Mouse (Mus musculus) right cerebral cortex, postnatal 36 days (tissue): ENCODE measurements around the gene Chpf.
A peak's percentile ranks its signal among the peaks of the same experiment; 100 is the strongest.

Source experiments
- DNase-seq, 2 experiments: peaks; one replicate each; pipeline ENCODE4 v3.0.0; 2022; ENCODE audit warnings: low spot score in 2 of 2, mixed read lengths in 1 of 2

Gene Chpf

DNA sequence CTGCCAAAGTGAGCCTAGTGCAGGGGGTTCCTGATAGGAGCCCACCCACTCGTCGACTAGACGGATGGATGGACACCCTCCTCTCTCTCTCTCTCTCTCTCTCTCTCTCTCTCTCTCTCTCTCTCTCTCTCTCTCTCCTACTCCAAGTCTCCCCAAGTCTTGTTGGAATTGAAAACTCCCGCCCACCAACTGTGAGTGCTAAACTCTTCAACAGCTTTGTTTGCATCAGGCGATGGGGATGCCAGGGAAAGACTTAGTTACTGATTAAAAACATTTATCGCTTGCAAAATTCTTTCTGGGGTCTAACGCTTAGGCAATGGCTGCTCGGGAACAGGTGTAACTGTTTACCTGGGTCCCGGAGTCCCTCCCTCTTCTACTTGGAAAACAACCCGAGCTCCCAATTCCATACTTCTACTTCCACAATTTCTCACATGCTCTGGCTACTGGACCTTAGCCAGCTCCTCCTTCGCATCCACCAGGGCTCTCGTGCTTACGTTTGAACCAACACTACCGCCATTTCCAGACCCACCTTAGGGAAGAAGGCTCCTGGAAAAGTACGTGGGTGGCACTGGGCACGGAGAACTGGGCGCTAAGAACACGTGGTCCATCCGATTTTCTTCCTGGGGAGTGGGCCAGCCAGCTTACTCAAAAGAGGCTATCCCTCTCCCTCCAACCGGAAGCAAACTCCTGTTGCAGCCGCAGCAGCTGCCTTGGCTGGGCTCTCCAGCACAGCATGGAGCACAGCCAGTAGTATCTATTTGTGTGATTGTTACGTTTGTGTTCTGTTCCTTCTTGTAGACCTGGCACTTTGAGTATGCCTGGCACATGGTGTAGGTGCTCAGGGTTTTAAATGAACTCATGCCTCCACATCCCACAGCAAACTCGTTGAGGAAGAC is 20.1 kb downstream of the Chpf start:
- DNase-seq, result peak; percentile 60 to 64

DNA sequence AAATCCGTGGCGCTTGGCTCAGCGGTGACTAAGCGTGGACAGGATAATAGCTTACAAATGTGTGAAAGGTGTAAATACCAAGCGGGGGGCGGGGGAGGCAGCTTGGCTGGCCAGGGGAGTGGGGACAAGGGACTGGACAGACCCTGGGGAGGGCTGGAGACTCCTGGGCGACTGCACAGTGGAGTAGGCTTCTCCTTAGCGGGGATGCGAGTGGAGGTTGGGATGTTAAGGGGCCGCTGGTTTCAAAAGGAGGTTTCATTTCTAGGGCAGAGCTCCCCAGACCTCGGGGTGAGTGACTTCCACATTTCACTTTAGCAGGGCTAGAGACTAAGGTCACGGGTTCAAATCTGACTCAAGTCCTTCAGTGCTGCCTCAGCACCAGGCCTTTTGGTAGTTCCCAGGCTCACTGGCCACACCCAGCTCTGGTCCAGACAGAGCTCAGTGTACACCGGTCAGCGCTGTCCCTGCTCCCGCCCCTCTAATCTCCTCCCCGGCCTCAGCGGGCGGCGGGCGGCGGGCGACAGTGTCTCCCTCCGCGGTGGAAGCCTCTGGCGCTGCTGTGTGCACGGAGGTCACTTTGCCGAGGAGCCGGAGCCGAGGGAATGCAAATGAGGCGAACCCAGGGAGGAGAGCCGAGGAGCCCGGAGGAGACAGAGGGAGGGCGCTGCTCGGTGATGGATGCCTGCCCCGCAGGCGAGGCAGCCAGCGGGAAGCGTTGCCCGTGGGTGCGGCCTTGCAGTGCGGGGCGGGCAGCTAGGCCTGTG is 20.9 kb downstream of the Chpf start:
- peak in 1 of 2 experiments; percentile 53 for DNase-seq

DNA sequence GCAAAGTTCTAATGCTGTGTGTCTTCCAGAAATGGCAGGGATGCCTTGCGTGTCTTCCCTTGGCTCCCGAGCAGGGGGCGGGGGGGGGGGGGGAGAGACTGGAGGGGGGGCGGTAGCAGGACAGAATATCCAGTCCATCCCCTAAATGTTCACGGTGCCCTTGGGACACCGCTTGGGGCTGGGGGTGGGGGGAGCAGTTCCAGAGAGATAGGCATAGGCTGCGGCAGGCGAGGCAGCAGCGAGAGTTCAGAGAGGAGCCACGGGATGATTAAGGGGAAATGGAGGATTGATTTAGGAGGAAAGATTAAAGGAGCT is 21.4 kb downstream of the Chpf start:
- DNase-seq, result no peak

DNA sequence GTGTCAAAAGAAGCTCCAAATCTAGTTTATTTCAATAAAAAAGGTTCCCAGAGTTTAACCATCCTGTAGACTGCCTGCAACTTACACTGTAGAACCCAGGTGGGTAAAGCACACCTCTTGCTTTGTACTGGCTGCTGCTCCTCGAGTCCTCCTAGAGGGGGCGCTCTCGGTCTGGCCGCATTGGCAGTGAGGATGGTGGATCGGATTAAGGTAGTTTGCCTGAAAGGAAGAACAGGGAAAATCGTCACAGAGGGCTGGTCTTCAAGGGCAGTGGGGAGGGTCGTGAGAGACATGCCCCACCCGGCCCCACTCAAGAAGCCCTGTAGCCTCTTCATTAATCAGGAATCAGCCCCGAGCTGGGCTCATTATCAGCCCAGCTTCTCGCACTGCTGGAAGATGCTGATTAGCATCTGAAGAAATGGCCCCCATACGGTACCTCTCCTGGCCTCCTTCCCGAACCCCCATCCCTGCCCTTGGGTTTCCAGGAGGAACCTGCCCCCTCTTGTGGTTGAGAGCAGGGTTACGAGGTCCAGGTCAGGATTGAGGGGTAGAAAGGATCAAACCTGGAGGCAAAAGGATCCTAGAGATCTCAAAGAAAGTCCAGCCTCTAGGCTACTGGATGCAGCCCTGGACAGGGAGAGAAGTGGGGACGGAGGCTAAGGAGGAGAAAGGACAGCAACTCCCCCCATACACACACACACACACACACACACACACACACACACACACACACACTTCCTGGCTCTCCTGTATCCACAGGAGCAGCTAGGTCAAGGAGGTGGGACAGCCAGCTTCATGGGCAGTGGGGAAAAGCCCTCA is 22.2 kb downstream of the Chpf start:
- DNase-seq, result no peak

DNA sequence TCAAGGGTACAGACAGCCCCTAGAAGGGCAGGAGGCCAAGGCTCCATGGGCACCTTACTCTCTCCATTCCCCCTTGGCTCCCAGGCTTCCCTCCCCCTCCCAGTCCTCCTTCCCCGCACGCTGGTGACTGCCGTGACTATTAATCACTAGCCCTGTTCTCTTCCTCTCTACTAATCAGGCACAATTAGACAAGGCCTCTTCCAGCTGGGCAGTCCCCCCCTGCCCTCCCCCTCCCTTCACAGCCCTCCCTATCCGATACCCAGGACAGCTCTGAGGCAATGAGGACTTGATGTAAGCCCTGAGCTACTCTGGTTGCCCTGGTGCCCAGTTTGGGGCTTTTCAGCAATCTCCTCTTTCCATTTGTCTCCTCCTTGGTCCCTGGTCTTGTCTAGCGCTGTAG is 23.2 kb downstream of the Chpf start:
- DNase-seq, result no peak

DNA sequence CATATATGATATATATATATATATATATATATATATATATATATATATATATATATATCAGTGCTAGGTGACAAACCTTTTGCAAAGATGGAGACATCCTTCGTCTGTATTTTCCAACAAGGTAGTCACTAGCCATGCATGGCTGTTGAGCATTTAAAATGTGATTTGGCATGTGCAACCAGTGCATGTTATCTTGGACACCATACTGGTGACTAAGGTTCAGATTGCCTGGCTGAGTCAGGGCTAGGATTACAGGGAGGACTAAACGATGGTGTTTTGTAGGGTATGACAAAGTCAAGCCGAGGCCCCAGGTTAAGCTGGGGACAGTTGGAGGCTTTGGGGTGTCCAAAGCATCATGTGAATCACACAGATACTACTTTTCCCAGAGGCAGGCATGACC is 23.7 kb downstream of the Chpf start:
- no peak for DNase-seq

DNA sequence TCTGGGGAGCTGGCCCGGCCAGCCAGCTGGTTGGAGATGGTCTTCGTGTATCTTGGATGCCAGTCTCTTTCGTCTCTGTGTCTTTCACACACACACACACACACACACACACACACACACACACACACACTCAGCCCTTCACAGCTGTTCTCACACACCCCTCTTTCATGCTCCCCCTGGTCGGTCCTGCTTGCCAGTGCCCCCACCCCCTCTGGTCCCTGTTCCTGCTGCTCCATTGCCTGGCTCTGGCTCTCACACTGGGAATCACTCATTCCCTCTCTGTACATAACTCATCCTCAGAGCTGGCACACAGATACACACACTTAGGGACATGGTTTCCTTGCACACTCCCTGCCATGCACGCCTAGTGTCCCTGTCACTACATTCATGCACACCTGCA is 27.2 kb downstream of the Chpf start:
- DNase-seq, result no peak

DNA sequence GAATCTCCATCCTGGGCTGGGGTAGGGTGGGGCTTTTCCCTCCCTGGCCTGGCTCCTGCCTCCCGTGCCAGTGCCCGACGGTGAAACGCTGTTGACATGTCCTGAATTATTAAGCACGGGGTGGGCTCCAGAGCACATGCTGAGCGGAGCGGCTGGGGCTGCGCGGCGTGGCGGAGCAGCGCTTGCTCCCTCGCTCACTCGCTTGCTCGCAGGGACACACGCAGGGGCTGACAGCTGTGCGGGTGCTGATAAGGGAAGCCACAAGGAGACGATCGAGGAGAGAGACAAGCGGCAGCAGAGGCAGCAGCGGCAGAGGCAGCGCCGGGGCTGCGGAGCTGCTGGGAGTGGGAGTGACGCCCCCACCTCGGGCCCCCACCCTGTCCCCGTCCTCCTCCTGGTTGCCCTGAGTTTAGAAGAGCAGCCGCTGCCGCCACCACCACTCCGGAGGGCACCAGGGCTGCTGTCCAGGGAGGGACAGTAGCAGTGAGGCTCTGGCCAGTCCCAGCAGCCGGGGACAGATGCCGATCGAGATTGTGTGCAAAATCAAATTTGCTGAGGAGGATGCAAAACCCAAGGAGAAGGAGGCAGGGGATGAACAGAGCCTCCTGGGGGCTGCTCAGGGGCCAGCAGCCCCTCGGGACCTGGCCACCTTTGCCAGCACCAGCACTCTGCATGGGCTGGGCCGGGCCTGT is 28.6 kb downstream of the Chpf start, which contains the start of gene Asic4:
TSS of gene Asic4 (plus strand) at position 123 of the 692 bp plus-strand sequence.
- DNase-seq, result no peak

DNA sequence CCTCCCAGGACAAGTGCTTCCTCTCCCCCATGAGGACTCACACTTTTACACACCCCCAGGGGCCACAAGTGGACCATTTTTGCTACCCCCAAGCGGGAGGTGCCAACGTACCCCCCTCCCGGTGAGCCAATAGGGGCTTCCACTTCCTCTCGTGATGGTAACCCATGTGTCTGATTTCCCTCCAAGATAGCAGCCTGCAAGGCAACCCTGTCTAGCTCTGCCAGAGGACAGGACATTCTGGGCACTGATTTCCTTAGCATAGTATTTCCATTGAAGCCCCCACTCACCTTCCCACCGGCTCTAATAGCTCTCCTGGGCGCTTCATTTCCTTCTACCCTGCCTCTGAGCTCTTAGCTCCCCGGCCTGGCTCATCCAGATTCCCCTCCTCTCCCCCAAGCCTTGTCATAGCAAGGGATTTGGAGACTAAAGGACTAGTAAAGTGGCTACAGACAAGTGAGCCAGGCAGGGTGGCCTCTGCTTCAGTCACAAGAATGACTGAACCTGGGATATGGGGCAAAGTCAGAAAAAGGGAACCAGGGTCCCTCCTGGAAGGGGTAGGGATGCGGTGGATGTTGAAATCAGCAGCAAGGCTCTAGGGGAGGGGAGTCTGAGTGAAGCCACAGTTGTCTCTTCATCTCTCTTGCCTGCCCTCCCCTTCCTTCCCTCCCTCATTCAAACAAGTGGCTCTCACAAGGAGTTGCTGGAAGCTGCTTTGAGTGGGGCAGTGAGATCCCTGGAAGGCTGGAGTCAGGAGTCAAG is 29.6 kb downstream of the Chpf start:
- no peak for DNase-seq

DNA sequence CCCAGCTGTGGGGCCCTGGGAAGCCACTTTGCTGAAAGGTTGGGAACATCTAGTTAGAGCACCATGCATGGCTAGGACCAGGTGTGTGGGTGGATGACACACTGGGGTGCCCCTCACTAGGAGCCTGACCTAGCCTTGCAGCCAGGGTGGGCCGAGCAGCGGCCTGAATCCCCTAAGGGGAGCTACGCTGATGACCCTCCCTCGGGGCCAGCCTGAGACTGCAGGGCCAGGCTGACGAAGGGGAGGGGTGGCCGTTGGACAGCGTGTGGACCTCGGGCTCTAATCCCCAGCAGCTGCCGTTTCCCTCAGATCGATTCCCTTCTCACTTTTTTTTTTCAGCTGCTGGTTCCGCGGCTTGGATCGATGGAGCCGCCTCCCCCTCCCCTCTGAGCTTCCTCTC is 30.2 kb downstream of the Chpf start:
- DNase-seq, result no peak

DNA sequence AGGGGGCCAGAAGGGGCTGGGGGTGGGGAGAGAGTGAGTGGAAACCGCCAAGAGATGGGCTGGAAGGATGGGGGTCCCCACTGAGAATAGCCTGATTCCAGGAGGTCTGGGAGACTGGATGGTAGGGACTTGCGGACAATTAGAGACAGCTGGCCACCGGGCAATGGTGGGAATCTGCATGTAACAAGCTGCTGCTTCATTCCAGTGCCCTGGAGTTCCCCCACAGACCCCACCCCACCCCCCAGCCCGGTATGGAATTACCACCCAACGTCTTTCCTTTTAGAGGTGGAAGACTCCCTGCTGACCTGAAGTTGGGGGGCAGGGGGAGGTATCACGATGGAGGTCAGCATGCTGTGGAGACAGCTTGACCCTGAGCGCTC is 31.1 kb downstream of the Chpf start:
- DNase-seq, result no peak

DNA sequence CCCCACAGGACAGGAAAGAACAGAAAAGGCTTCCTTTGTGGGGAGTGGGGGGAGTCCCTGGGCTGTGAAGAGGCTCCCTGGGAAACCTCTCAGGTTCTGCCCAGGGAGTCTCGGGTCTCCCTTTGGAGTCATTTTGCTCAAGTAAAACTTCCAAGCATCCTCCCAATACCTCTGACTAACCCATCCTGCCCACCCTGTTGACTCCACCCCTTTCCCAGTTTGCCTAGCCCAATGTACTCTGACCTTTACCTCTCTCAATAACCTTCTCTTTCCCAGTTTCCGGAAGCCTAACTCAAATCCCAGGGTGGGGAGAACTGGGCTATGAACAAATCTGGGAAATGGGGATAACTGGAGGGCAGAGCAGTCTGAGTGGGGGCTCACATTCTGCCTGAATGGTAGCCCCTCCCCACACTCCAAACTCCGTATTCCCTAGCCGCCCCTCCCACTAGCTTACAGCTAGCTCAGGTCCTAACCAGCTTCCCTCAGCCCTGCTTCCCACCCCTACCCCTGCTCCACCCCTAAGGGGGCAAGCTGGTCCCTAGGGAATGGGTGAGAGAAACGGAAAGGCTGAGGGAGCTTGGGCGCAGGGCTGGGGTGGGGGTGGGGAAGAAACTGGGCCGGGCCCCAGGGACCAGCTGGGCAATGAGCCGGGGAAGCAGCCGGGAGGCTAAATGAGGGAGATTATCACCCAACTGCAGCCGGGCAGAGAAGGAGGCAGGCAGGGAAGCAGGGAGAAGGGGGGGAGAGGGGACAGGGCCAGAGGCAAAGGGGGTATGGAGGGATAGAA is 31.6 kb downstream of the Chpf start:
- DNase-seq, result no peak

DNA sequence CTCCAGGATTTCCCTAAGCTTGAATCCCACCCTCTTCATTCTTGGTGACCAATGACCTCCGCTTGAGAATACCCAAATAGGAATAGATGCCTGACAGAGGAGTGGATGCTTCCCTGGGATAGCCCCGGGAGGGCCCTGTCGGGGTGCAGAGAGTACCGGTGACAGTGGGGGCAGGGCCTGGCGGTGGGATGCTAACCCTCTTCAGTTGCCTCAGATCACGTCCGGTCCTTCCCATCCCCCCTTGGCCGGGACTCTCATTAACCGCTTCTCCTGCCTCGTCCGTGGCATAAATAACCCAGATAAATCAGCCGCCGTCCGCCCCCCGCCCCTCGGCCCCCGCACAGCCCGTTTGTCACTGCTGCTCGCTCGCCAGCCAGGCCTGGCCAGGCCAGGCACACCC is 32.5 kb downstream of the Chpf start:
- DNase-seq, result no peak

DNA sequence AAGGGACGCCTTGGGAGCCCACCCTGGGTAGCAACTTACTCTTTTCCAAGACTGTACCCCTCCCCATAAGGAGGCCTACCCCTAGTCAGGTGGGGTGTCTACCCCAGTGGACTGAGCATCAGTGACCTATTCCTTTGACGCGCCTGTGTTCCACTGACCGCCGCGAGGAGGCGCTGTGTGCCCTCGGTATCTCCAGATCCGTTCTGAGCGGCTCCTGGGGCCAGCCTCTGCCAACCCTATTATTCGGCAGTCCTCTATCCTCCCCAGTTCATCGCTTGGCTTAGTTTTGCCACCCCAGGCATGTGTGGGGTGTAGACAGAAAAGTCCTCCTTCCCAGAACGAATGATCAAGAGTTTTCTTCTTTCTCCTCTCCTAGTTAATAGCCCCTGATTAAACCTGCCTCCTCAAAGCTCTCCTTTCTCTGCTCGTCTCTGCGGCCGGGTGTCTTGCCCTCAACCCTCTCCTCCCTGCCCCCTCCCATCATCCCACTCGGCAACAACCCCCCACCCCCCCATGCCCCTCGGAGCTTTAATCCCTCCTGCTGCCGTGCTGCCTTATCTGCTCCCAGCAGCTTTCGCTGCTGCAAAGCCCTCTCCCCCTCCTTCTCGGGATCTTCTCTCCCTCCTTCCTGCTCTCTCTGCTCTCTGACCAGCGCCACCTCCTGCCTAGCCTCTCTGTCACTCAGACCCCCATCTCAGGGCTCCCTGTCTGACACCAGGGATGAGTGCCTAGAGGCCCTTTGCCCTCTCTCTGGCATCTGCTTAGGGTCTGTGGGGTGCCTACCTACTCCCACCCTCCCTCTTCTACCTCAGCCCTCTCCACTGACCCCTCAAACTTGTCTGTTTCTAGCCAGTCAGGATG is 33.1 kb downstream of the Chpf start:
- peak; percentile 53 to 58 for DNase-seq

DNA sequence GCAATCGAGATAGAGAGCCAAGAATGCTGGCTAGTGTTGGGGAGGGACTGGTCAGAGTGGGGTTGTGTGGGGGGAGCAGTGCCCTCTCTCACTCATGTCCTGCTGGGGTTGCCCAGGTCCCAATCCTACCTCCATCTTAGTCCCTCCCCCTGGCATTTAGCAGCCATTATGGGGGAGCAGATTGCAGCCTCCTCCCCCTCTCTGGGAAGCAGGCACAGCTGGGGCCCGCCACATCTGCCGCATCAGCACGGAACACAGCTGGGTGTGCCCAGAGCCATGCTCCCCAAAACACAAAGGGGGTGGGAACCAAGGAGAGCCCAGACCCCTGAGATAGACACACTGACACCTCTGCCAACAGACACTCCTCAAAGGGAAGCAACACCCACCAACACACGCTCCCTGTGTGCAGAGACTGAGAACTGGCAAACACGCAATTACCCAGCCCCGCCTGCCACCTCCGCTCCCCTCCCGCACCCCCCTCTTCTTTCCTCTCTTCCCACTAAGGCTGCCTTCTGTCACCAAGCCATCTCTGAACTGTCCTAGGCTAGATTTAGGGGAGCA is 33.9 kb downstream of the Chpf start:
- peak; percentile 54 to 66 for DNase-seq

DNA sequence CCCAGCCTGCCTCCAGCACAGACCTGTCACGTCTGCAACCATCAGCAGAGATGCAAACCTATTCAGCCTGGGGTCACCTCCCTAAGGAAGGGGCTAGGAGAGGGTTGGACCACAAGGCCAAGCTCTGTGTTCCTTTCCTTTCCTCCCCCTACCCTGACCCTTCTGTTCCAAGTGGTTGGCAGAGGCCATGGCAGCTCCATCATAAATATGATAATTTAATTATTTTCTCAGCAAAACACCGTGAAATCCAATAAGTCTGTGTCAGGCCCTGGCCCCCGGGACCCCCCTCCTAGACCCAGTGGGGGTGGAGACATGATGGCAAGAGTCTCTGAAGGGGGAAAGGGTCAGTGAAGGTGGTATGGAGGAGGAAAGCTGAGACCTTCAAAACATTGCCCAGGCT is 34.9 kb downstream of the Chpf start:
- DNase-seq, result no peak

DNA sequence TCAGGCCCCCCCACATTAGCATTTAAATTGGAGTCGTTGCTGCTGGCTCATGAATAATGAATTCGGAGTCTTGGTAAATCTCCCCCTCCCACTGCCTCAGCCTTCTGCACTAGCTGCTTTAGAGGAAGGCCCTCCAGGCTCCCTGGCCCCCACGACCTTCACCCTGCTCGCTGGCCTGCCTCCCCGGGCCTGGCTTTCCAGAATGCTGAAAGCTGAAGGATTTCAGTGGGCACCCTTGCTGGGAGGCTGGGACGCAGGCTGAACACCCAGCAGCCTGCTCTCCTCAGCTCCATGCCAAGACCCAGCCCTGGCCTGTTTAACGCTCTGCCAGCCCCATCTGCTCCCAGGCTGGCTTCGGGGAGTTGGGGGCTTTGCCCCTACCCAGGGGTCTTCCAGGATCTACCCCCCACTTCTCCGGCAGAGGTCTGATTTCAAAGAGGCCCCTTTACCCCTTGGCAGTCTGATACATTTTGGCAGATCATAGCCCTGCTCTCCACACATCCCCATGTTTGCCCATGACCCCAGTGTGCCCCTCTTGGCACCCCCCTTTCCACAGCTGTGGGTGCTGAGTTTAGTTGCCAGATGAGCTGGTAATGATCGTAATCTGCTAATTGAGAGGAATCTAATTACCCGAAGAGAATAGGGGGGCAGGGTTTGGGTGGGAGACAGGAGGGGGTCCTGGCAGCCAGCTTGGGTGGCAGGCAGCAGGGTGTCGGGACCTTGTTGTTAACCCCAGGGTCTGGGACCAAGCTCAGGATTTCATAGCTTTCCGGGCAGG is 35.7 kb downstream of the Chpf start:
- DNase-seq, result no peak

DNA sequence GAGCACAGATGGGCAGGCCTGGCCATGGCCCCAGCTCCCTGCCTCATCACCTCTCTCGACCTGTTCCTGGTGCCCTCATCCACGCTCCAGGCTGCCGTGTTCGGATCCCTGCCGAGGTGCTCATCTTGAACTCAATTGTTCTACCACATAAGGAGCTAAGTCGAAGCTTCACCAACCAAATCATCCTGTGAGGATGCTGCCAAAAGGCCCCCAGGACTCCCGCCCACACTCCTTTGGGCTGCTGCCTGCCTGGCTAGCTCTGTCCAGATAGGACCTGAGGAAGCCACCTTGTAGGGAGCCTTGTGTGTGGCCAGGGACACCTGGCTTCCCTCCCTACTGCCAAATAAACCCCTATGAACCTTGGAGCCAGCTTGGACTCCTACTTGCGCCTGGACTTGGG is 36.3 kb downstream of the Chpf start:
- no peak for DNase-seq
